Mouse (Mus musculus) thymus, adult 2 months (tissue): ENCODE results near the gene Lgr4. TPM values are rescaled to one million over a fixed set of nuclear protein-coding genes. Genes with fewer than 3 reads are reported as not detected.

ENCODE experiments used
- DNase-seq: peaks from one replicate; pipeline ENCODE4 v3.0.0; 2021
- H3K27ac ChIP-seq: fragments of 200-500 bp; 2 replicates; pipeline ENCODE4 v1.5.1; 2012; ENCODE audit warnings: low read length, control low read depth; ENCODE audit not compliant: control insufficient read depth, insufficient read depth
- H3K27me3 ChIP-seq: fragments of 200-500 bp; 2 replicates; pipeline ENCODE4 v1.6.1; 2012; ENCODE audit warnings: mild to moderate bottlenecking, low read length, moderate library complexity, mixed read lengths; ENCODE audit not compliant: control insufficient read depth, insufficient read depth
- H3K36me3 ChIP-seq: fragments of 200-500 bp; 2 replicates; pipeline ENCODE4 v1.6.1; 2012; ENCODE audit warnings: mild to moderate bottlenecking, low read length, moderate library complexity; ENCODE audit not compliant: control insufficient read depth, insufficient read depth
- H3K4me1 ChIP-seq: fragments of 200-500 bp; replicated peaks from 2 replicates; pipeline ENCODE4 v1.6.1; 2012; ENCODE audit warnings: low read length; ENCODE audit not compliant: control insufficient read depth, insufficient read depth
- H3K4me3 ChIP-seq: fragments of 200-500 bp; 2 replicates; pipeline ENCODE4 v1.5.1; 2012; ENCODE audit warnings: mild to moderate bottlenecking, low read length, control low read depth, moderate library complexity; ENCODE audit not compliant: control insufficient read depth, insufficient read depth
- CTCF ChIP-seq: fragments of 200-500 bp; IDR thresholded peaks from 2 replicates; pipeline ENCODE4 v1.5.1; 2012; ENCODE audit warnings: mild to moderate bottlenecking, control low read depth, low read length, moderate library complexity, borderline replicate concordance; ENCODE audit not compliant: control insufficient read depth, poor library complexity, insufficient read depth; ENCODE audit errors: extremely low read depth
- POLR2A ChIP-seq: fragments of 200-500 bp; IDR thresholded peaks from 2 replicates; pipeline ENCODE4 v1.6.1; 2012; ENCODE audit warnings: mild to moderate bottlenecking, low read length, control low read depth, moderate library complexity; ENCODE audit not compliant: control insufficient read depth, poor library complexity, insufficient read depth; ENCODE audit errors: extremely low read depth
- WGBS: fragments of 180-500 bp; shearing (Covaris S2); methylation state at CpG from one replicate; pipeline ENCODE4 v1.1.7; 2018; 5-methylcytosine and 5-hydroxymethylcytosine counted together
- polyA plus RNA-seq: library from polyadenylated mRNA; depleted of rRNA; stranded (reverse); fragments of >200 nt; gene quantifications from 2 replicates; pipeline ENCODE4 v1.2.3, GENCODE M21; 2012

Lgr4 gene
- polyA plus RNA-seq, 1 experiment: 7.2 TPM

DNA sequence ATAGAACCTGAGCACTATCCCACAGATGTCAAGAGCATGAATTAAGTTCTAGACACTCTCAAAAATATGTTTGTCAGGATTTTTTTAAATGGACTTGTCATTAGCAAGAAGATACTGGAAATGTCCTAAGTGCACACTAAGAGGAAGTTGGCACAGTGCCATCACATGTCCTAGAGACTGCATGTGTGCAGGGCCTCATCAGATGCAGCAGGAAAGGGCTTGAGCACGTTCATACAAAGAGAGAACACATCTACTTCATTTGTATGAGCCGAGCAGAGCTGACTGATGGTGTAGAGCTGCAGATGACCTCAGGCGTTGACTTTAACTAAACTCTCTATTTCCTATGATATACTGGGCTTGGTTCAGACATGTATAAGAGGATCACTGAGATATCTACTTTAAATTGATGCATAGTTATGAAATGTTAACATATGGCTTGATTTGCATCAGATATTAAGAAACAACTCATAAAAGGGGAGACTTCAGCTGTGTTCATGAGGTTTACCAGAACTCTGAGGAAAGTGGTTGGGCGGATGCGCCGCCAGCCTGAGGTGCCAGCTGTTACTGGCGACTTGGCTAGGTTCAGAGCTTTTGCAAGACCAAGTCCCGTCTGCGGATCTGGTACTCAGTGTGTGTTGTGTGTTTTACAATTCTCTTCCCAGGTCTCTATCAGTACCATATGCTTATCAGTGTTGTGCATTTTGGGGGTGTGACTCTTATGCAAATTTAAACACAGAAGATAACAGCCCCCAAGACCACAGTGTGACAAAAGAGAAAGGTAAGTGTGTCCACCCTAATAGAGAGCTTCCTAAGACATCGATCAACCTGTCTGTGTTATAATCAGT is 90.2 kb downstream of the Lgr4 start:
- H3K4me1 ChIP-seq: no peaks in the 10 kb centered on the region
- WGBS: 90% methylated on average over 10 of the region's 10 CpGs
- no peak overlapping the region for H3K4me3 ChIP-seq
- TF ChIP-seq POLR2A: no peak
- TF ChIP-seq CTCF: no peak
- no peak overlapping the region for H3K27ac ChIP-seq
- no peak for DNase-seq
- H3K36me3 ChIP-seq: no peaks in the 10 kb centered on the region
- no peaks in the 10 kb centered on the region for H3K27me3 ChIP-seq

DNA sequence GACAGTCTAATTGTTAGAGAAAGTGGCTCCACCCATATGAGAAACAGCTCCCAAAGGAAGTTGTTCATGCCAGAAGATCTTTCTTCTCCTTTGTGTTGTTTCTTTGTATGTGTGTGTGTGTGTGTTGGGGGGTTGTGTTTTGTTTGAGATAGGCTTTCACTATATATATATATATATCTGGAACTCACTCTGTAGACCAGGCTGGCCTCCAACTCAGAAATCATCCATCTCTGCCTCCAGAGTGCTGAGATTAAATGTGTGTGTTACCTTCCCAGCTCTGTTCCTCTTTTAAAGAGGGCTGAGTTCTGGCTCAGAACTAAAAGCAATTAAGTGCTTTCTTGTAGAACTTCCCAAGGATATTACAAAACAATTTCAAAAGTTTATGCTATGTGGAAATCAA is 92.0 kb downstream of the Lgr4 start:
- H3K27me3 ChIP-seq: no peaks in the 10 kb centered on the region
- no peak for TF ChIP-seq CTCF
- H3K27ac ChIP-seq: no peak overlapping the region
- H3K36me3 ChIP-seq: no peaks in the 10 kb centered on the region
- no peak overlapping the region for H3K4me3 ChIP-seq
- H3K4me1 ChIP-seq: no peaks in the 10 kb centered on the region
- DNase-seq: no peak

DNA sequence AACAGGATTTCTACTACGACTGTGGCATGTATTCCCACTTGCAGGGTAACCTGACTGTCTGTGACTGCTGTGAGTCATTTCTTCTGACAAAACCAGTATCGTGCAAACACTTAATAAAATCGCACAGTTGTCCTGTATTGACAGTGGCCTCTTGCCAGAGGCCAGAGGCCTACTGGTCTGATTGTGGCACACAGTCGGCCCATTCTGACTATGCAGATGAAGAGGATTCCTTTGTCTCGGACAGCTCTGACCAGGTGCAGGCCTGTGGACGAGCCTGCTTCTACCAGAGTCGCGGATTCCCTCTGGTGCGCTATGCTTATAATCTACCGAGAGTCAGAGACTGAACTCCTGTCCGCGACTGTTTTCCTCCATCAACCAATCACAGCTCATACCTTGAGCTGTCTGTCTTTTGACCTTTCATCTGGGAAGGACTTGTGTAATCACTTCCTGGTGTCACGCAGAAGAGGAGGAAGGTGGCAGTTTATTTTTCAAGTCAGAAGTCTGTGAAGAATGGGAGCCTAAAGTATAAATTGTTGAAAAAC is 94.8 kb downstream of the Lgr4 start:
- no peak for TF ChIP-seq POLR2A
- no peak for TF ChIP-seq CTCF
- no peak overlapping the region for H3K4me3 ChIP-seq
- H3K4me1 ChIP-seq: no peaks in the 10 kb centered on the region
- WGBS: 96% methylated on average over 13 of the region's 13 CpGs
- no peaks in the 10 kb centered on the region for H3K27me3 ChIP-seq
- no peak for DNase-seq
- no peak overlapping the region for H3K27ac ChIP-seq
- H3K36me3 ChIP-seq: no peaks in the 10 kb centered on the region

DNA sequence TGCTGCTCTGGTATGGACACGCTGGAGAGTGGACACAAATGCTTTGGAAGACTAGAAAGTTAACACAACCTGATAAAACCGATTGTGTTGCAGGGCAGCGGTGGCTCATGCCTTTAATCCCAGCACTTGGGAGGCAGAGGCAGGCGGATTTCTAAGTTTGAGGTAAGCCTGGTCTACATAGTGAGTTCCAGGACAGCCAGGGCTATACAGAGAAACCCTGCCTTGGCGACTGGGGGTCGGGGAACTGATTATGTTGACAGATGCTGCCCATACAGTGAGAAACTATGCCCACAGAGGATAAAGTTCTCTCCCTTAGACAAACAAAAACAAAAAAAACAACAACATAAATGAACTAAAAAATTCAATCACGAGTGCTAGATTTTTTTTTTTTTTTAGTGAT is 99.6 kb downstream of the Lgr4 start:
- DNase-seq: no peak
- Histone ChIP-seq H3K36me3 (0 out of 2 replicates have a peak, but pooled peaks cover 4% of the 10 kb centered on the region), H3K27me3 (no peaks in the 10 kb centered on the region), H3K27ac (no peak overlapping the region), H3K4me3 (no peak overlapping the region), H3K4me1 (no peaks in the 10 kb centered on the region)
- 52% methylated on average over 7 of the region's 7 CpGs for WGBS
- TF ChIP-seq POLR2A: no peak
- no peak for TF ChIP-seq CTCF

DNA sequence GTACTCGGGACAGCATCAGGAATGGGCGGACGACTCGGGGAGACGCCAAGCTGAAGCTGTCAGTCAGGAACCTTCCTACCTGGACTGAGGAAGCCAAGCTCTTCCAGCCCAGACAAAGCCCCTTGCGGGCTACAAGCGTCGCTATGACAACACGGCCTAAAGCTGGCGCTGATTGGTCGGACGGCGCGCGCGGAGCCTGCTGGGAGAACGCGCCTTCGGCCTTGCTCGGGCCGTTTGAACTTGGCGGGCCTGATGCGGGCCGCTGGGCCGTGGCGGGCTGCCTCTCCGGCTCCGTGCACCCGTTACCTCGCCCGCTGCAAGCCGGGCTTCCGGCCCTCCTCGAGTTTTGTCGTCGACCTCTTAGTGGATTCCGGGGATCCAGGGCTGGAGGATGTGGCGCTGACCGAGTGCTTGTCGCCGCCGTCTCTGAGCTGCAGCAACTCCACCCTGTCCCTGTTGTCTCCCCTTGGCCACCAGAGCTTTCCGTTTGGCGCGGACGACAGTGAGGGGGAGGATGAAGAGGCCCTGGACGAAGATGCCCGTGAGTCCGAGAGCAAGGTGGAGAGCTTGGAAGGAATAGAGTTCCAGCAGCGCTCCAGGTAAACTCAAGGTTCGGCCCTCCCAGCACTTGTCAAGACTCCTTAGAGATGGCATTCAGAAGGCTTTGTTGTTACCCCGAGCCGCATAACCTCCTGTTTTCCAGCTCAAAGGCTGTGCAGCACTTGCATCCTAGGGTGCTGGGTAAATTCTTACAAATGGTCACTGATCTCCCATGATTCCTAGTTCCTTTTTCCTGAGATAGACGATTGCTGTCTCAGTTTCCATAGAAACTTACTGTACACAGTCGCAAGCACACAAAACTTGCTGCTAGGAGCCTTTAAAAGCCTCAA is 100.4 kb downstream of the Lgr4 start, which contains the start of gene Ccdc34:
Gene Ccdc34, plus strand, starts transcription at position 202 of the 890 bp plus-strand sequence.
- Histone ChIP-seq H3K27ac (no peak within 1 kb of the TSS), H3K4me3 (peak within 1 kb of the TSS; percentile 74), H3K4me1 (no peaks in the 10 kb centered on the region), H3K27me3 (no peaks in the 10 kb centered on the region), H3K36me3 (peaks cover 9% of the 10 kb centered on the region; the same call in 1 of the 2 replicates)
- peak; percentile 90 for DNase-seq
- WGBS: under 1% methylated on average over 55 of the region's 55 CpGs
- TF ChIP-seq CTCF (0 out of 2 replicates have a peak, but pooled peaks have one; percentile 19), POLR2A (peak; percentile 67)

DNA sequence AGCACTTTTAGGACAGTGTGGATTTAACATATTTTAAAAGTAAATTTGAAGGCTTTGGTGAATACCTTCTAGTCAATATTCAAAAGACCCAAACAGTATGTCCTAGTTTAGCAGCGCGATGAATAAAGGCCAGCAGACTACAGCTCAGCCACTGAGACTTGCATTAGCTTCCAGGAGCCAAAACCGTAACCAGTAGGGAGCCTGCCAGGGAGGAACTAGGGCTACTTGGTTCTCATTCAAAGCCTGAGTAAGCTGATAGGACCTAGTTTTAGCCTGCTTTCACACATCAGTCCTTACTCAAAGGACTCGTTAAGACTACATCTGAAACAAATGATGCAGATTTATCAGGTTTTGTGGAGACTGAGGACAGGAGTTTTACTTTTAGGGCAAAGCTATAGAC is 102.2 kb downstream of the Lgr4 start:
- 90% methylated on average over 4 of the region's 4 CpGs for WGBS
- no peak overlapping the region for H3K4me3 ChIP-seq
- H3K36me3 ChIP-seq: peaks cover 9% of the 10 kb centered on the region; the same call in 1 of the 2 replicates
- DNase-seq: no peak
- H3K27ac ChIP-seq: no peak overlapping the region
- TF ChIP-seq CTCF (no peak), POLR2A (no peak)
- no peaks in the 10 kb centered on the region for H3K27me3 ChIP-seq
- no peaks in the 10 kb centered on the region for H3K4me1 ChIP-seq
